Mouse (Mus musculus) fat pad, adult 2 months (tissue): ENCODE data around the gene Spdef.

Source experiments
- DNase-seq: peaks from one replicate; pipeline ENCODE4 v3.0.0-alpha.2; 2011; ENCODE audit warnings: low read depth, low spot score; ENCODE audit errors: extremely low read depth

The Spdef gene

DNA sequence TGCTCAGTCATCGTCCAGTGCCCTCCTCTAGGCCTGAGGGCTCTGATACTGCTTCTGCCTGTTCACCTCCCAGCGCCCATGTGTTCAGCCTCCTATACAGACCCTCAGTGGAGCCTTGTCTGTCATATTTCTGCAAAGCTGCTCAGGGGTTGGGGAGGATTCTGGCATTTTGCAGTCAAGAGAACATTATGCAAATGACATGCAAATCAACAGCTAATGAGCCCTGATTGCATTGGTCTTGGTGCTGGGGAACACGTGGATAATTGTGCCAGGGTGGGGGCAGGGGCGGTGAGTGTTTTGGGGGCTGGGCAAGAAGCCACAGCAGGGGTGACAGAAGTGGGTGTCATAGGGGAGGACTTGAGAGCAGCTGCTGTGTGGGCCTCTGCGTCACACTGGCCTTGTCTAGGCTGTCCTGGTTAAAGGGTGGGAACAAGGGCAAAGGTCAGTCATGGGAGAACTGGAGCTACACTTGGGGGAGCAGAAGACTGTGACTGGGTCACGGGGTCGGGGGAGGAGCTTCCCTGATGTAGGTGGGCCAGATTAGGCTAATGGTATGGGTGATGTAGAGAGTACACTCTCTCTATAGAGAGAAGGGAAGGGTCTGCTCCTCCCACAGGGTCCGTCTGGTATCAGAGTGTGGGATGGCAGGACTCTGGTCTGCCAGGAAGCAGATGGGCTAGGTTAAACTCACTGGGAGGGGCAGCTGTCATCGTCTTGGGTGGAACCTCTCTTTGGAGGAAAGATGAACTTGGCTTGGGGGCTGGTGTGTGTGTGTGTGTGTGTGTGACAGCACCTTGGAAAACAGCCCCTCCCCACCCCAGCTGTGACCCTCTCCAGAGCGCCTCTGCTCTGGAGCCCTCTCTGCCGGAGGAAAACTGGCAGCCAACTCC, 49.6 kb downstream of the Spdef start:
- no peak for DNase-seq

GRCm38 (mm10) chr17:27677756-27678155, 51.0 kb downstream of the Spdef start:
- no peak for DNase-seq

DNA sequence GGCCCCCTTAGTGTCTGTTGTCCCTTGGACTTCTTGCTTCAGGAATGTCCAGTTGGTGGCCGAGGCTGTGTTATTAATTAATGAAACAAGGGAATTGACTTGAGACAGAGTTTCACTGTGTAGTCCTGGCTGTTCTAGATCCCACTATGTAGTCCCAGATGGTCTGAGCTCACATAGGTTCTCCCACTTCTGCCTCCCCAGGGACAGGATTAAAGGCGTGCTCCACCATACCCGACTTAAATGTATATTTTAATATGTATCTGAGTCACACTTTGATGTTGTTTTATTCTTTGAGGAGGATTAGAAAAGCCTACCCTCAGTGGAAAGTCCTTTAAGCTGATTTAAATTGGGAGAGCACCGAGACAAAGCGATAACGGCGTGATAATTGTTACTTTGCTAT, 52.5 kb downstream of the Spdef start:
- no peak for DNase-seq

- no peak for DNase-seq
Measured at GRCm38 (mm10) chr17:27675453-27675852, 53.3 kb downstream of the Spdef start.

GRCm38 (mm10) chr17:27673945-27674344, 54.8 kb downstream of the Spdef start:
- no peak for DNase-seq

- DNase-seq, result no peak
Measured at GRCm38 (mm10) chr17:27671720-27672119, 57.0 kb downstream of the Spdef start.
